Mouse (Mus musculus) lung, adult 2 months (tissue): ENCODE data around the gene Gtf2h3. TPM values are rescaled to one million over a fixed set of nuclear protein-coding genes. Genes with fewer than 3 reads are reported as not detected.
"Not testable (repeated sequence)": the region's sequence is repeated elsewhere in the genome, so short reads cannot be mapped to it uniquely, and the experiment has no call there.

ENCODE experiments used
- DNase-seq: peaks from one replicate; pipeline ENCODE4 v3.0.0; 2022
- H3K4me1 ChIP-seq: fragments of 200-500 bp; 2 replicates; pipeline ENCODE4 v1.6.1; 2011; ENCODE audit warnings: low read length; ENCODE audit not compliant: control insufficient read depth, insufficient read depth
- H3K4me3 ChIP-seq: fragments of 200-500 bp; replicated peaks from 2 replicates; pipeline ENCODE3; 2011; ENCODE audit warnings: low read depth, mild to moderate bottlenecking, control low read depth, low read length; ENCODE audit errors: extremely low read depth
- CTCF ChIP-seq: fragments of 200-500 bp; IDR thresholded peaks from 2 replicates; pipeline ENCODE4 v1.5.1; 2011; ENCODE audit warnings: mild to moderate bottlenecking, low read length, control low read depth; ENCODE audit not compliant: insufficient read depth
- POLR2A ChIP-seq: fragments of 200-500 bp; IDR thresholded peaks from 2 replicates; pipeline ENCODE4 v1.6.1; 2011; ENCODE audit warnings: low read depth, mild to moderate bottlenecking, control low read depth, low read length, borderline replicate concordance; ENCODE audit errors: extremely low read depth
- WGBS: fragments of 180-500 bp; shearing (Covaris S2); methylation state at CpG from one replicate; pipeline ENCODE4 v1.1.7; 2018; 5-methylcytosine and 5-hydroxymethylcytosine counted together
- polyA plus RNA-seq: library from polyadenylated mRNA; depleted of rRNA; stranded (reverse); fragments of >200 nt; gene quantifications from 2 replicates; pipeline ENCODE4 v1.2.3, GENCODE M21; 2012

The Gtf2h3 gene
- polyA plus RNA-seq, 1 experiment: 30.4 TPM

- TF ChIP-seq CTCF (peak; percentile 48), POLR2A (no peak)
- DNase-seq: peak; percentile 43
- 74% methylated on average over 16 of the region's 16 CpGs for WGBS
Measured at GRCm38 (mm10) chr5:124538813-124539792, 39.8 kb upstream of the Gtf2h3 start.

GRCm38 (mm10) chr5:124539905-124540304, 39.0 kb upstream of the Gtf2h3 start:
- TF ChIP-seq POLR2A (no peak), CTCF (no peak)
- no peak for DNase-seq
- Histone ChIP-seq H3K4me1 (peaks cover 6% of the 10 kb centered on the region; the same call in 1 of the 2 replicates), H3K4me3 (no peak overlapping the region)
- WGBS: 64% methylated on average over 4 of the region's 4 CpGs

More at GRCm38 (mm10) chr5:124538813-124539792, 39.8 kb upstream of the Gtf2h3 start:
- H3K4me1 ChIP-seq: peaks cover 6% of the 10 kb centered on the region; the same call in 1 of the 2 replicates
- H3K4me3 ChIP-seq: no peak overlapping the region

GRCm38 (mm10) chr5:124540383-124540786, 38.6 kb upstream of the Gtf2h3 start, which contains the start of gene Tmed2:
TSS of gene Tmed2 (plus strand) at chr5:124540695.
- TF ChIP-seq CTCF (peak; percentile 37), POLR2A (no peak)
- DNase-seq: peak; percentile 94
- H3K4me1 ChIP-seq: peaks cover 6% of the 10 kb centered on the region; the same call in 1 of the 2 replicates
- H3K4me3 ChIP-seq: peak within 1 kb of the TSS; percentile 68
- under 1% methylated on average over 35 of the region's 35 CpGs for WGBS

GRCm38 (mm10) chr5:124540905-124541601, 37.9 kb upstream of the Gtf2h3 start:
- peak overlapping the region; percentile 67 for H3K4me3 ChIP-seq
- H3K4me1 ChIP-seq: peaks cover 6% of the 10 kb centered on the region; the same call in 1 of the 2 replicates
- WGBS: under 1% methylated on average over 70 of the region's 89 CpGs
- peak; percentile 73 for DNase-seq
- TF ChIP-seq CTCF (no peak), POLR2A (no peak)

GRCm38 (mm10) chr5:124541602-124541973, 37.4 kb upstream of the Gtf2h3 start:
- Histone ChIP-seq H3K4me1 (peaks cover 6% of the 10 kb centered on the region; the same call in 1 of the 2 replicates), H3K4me3 (peak overlapping the region; percentile 67)
- TF ChIP-seq POLR2A (no peak), CTCF (no peak)
- DNase-seq: no peak
- 4% methylated on average over 8 of the region's 8 CpGs for WGBS

GRCm38 (mm10) chr5:124550737-124551136, 28.2 kb upstream of the Gtf2h3 start:
- DNase-seq, H3K4me3 ChIP-seq, H3K4me1 ChIP-seq: not testable (repeated sequence)
- 74% methylated on average over 4 of the region's 4 CpGs for WGBS

- not testable (repeated sequence) for H3K4me3 ChIP-seq, H3K4me1 ChIP-seq, DNase-seq
- 24% methylated on average over 5 of the region's 5 CpGs for WGBS
Measured at GRCm38 (mm10) chr5:124551349-124552093, 27.4 kb upstream of the Gtf2h3 start.

- DNase-seq: no peak
- Histone ChIP-seq H3K4me3 (peak overlapping the region; percentile 44), H3K4me1 (0 out of 2 replicates have a peak, but pooled peaks cover 3% of the 10 kb centered on the region)
- 5% methylated on average over 9 of the region's 9 CpGs for WGBS
- no peak for TF ChIP-seq CTCF
- TF ChIP-seq POLR2A: no peak
Measured at GRCm38 (mm10) chr5:124552094-124552472, 26.9 kb upstream of the Gtf2h3 start.

- H3K4me1 ChIP-seq: 0 out of 2 replicates have a peak, but pooled peaks cover 3% of the 10 kb centered on the region
- peak; percentile 90 for DNase-seq
- WGBS: under 1% methylated on average over 66 of the region's 66 CpGs
- peak; percentile 80; the same call in 1 of the 2 replicates for TF ChIP-seq POLR2A
- no peak for TF ChIP-seq CTCF
- H3K4me3 ChIP-seq: peak within 1 kb of the TSS; percentile 97
Measured at GRCm38 (mm10) chr5:124552558-124553307, 26.2 kb upstream of the Gtf2h3 start, which contains the start of gene Ddx55. TSS of gene Ddx55 (plus strand) at chr5:124552864.
